Mouse (Mus musculus): ENCODE measurements at regions not wholly inside any gene's neighbourhood (a gene's known extent, or its start where the extent isn't known, plus 50 kb on each side); places are given as distances from the start of the nearest gene placed in this dataset.

- Histone ChIP-seq H3K79me2 (ENCODE audit: control insufficient read depth, insufficient read depth, low read length, poor library complexity) (no peaks in the 10 kb centered on the region), H3K4me1 (ENCODE audit: control insufficient read depth in 1 of 2, insufficient read depth in 2 of 2, low read length in 2 of 2) (no peaks in the 10 kb centered on the region), H3K27me3 (ENCODE audit: control insufficient read depth in 1 of 2, insufficient read depth in 2 of 2, low read length in 2 of 2) (no peaks in the 10 kb centered on the region), H3K9me3 (replicated peaks; ENCODE audit: insufficient read depth, low read length) (no peaks in the 10 kb centered on the region), H3K4me3 (ENCODE audit: control insufficient read depth in 1 of 2, insufficient read depth in 1 of 2, low read depth in 2 of 2, low read length in 2 of 2) (no peak overlapping the region), H3K27ac (ENCODE audit: control insufficient read depth, low read depth, low read length) (no peak overlapping the region), H3K9ac (ENCODE audit: control insufficient read depth, low read depth, low read length, poor library complexity, severe bottlenecking) (no peak overlapping the region), H3K36me3 (ENCODE audit: control insufficient read depth in 1 of 2, insufficient read depth in 2 of 2, low read length in 2 of 2) (no peaks in the 10 kb centered on the region)
- TF ChIP-seq BHLHE40 (IDR thresholded peaks at IDR 0.05; ENCODE audit: borderline replicate concordance, low read depth, low read length): no peak
- TF ChIP-seq JUND (IDR thresholded peaks at IDR 0.05; ENCODE audit: low read depth, low read length): no peak
- no peak for TF ChIP-seq USF2 (IDR thresholded peaks at IDR 0.05; ENCODE audit: borderline replicate concordance in 1 of 2, insufficient read depth in 1 of 2, low read depth in 1 of 2, low read length in 2 of 2)
- TF ChIP-seq ZNF384 (IDR thresholded peaks at IDR 0.05; ENCODE audit: low read depth, low read length): no peak
- no peak for TF ChIP-seq RCOR1 (IDR thresholded peaks at IDR 0.05; ENCODE audit: low read depth, low read length)
- TF ChIP-seq ETS1 (IDR thresholded peaks at IDR 0.05; ENCODE audit: low read depth, low read length): no peak
- no peak for TF ChIP-seq USF1 (IDR thresholded peaks at IDR 0.05; ENCODE audit: low read depth, low read length)
- no peak for TF ChIP-seq CTCF (IDR thresholded peaks at IDR 0.05 in 2 of 3, conservative IDR thresholded peaks at IDR 0.05 in 1 of 3; ENCODE audit: control insufficient read depth in 1 of 3, insufficient read depth in 1 of 3, low read depth in 2 of 3, low read length in 3 of 3, poor library complexity in 1 of 3, severe bottlenecking in 1 of 3)
- TF ChIP-seq SMC3 (IDR thresholded peaks at IDR 0.05; ENCODE audit: low read depth, low read length): no peak
- no peak for TF ChIP-seq RAD21 (IDR thresholded peaks at IDR 0.05; ENCODE audit: low read depth, low read length)
- no peak for TF ChIP-seq SIN3A (IDR thresholded peaks at IDR 0.05; ENCODE audit: low read length)
- no peak for TF ChIP-seq MAFK (IDR thresholded peaks at IDR 0.05; ENCODE audit: borderline replicate concordance, low read depth, low read length)
- no peak for TF ChIP-seq GABPA (IDR thresholded peaks at IDR 0.05; ENCODE audit: low read depth, low read length)
- TF ChIP-seq ZMIZ1 (IDR thresholded peaks at IDR 0.05; ENCODE audit: low read depth, low read length): no peak
- TF ChIP-seq MAX (IDR thresholded peaks at IDR 0.05; ENCODE audit: low read length): no peak
- TF ChIP-seq HCFC1 (IDR thresholded peaks at IDR 0.05; ENCODE audit: low read depth, low read length): no peak
- no peak for DNase-seq (ENCODE audit: low read depth, low spot score)
These were observed 1944.6 kb upstream of the Lrrc6 start for GRCm38 (mm10) chr15:68445341-68445740.

DNA sequence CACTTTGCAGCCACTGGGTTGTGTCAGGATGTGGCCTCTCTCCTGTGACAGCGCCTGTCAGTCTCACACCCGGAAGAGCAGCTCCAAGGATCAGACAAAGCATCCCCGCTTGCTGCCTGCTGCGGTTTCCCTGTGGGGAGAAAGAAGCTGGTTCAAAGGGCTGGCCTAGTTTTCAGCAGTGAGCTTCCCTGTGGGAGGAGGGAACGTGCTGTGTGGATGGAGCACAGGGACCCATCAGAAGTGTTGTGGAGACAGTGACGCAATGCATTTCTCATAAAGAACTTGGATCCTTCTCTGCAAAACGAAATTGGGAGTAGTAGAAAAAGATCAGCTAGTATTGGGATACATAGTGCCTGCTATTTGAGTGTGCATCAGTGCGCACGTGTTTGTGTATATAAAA, 1939.9 kb upstream of the Lrrc6 start:
- no peaks in the 10 kb centered on the region for H3K27me3 ChIP-seq (ENCODE audit: control insufficient read depth in 1 of 2, insufficient read depth in 2 of 2, low read length in 2 of 2)
- no peak for DNase-seq (ENCODE audit: low read depth, low spot score)
- no peaks in the 10 kb centered on the region for H3K36me3 ChIP-seq (ENCODE audit: control insufficient read depth in 1 of 2, insufficient read depth in 2 of 2, low read length in 2 of 2)
- no peak overlapping the region for H3K27ac ChIP-seq (ENCODE audit: control insufficient read depth, low read depth, low read length)
- no peaks in the 10 kb centered on the region for H3K4me1 ChIP-seq (ENCODE audit: control insufficient read depth in 1 of 2, insufficient read depth in 2 of 2, low read length in 2 of 2)
- H3K4me3 ChIP-seq (ENCODE audit: control insufficient read depth in 1 of 2, insufficient read depth in 1 of 2, low read depth in 2 of 2, low read length in 2 of 2): no peak overlapping the region
- H3K9ac ChIP-seq (ENCODE audit: control insufficient read depth, low read depth, low read length, poor library complexity, severe bottlenecking): no peak overlapping the region
- H3K79me2 ChIP-seq (ENCODE audit: control insufficient read depth, insufficient read depth, low read length, poor library complexity): no peaks in the 10 kb centered on the region
- H3K9me3 ChIP-seq (replicated peaks; ENCODE audit: insufficient read depth, low read length): no peaks in the 10 kb centered on the region
- TF ChIP-seq EP300 (IDR thresholded peaks at IDR 0.05; ENCODE audit: low read depth in 1 of 2, low read length in 2 of 2) (no peak), MYC (IDR thresholded peaks at IDR 0.05; ENCODE audit: low read depth, low read length) (no peak), BHLHE40 (IDR thresholded peaks at IDR 0.05; ENCODE audit: borderline replicate concordance, low read depth, low read length) (no peak), RAD21 (IDR thresholded peaks at IDR 0.05; ENCODE audit: low read depth, low read length) (no peak), HCFC1 (IDR thresholded peaks at IDR 0.05; ENCODE audit: low read depth, low read length) (no peak), GATA1 (IDR thresholded peaks at IDR 0.05; ENCODE audit: low read depth, low read length) (no peak), ZNF384 (IDR thresholded peaks at IDR 0.05; ENCODE audit: low read depth, low read length) (no peak), NRF1 (IDR thresholded peaks at IDR 0.05; ENCODE audit: insufficient read depth, low read depth, low read length, poor library complexity, severe bottlenecking) (no peak), MAX (IDR thresholded peaks at IDR 0.05; ENCODE audit: low read length) (no peak)

Data from MEL (cell line).